Mouse (Mus musculus): ENCODE data around the gene Zfp511.

DNA sequence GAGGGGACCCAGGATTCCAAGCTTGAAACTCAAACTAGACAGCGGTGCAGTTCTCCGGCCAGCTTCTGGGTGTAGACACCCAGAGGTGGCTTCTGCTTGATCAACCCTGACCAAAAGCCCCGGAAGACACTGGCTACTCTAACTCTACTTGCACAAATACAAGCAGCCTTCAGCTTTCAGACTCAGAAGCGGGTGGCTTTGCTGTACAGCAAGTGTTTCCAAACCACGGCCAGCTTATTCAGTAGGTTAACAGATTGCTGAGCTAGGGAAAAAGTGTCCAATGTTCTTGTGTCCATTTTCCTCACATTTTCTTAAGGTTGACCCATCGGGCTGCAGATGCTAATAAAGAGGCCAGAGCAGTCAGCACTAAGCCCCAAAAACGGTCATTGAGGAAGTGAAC, 22.3 kb downstream of the Zfp511 start:
- TF ChIP-seq POLR2A (IDR thresholded peaks at IDR 0.05; ENCODE audit: low read depth, low read length) (no peak), CTCF (IDR thresholded peaks at IDR 0.05; ENCODE audit: extremely low read depth, insufficient read depth, insufficient read length, insufficient replicate concordance) (no peak)
